In the genomic region with DNA sequence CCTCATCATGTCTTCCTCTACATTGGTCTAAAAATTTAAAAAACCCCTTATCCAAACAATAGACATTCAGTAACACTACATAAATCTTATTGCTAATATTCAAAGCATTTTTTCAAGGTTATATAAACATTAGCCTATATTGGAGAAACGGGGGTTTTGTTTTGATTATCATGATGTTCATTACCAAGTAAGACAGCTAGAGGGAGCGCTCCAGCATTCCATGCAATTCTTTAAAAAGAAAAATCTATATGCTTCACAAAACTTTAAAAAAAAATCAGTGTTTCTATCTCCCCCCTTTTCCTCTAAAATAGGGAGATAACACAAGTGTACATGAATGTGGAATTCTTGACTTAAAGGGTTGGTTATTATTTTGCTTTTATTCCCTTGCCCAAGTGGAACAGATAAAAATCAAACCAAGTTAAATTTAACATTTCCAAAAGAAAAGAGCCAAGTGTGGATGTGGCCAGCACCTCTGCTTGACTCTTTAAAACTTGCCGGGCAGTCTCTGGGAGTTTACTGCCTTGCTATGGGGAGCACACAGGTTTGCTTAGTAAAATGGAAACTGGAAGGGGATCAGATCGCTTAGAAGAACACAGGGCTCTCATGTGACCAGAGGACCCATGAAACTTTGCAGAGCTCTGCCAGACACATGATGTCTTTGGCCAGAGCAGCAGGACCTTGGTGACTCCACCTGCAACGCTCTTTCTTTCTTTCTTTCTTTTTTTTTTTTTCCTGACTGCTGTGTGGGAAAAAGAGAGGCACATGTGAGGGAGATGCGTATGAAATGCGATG, we compare ENCODE assay signal across 15 mouse cellular contexts.
A peak's percentile ranks its signal among the peaks of the same experiment; 100 is the strongest.
DNase-seq lines count a peak whose midpoint lies in the region; ATAC-seq and TF ChIP-seq lines count a peak whose summit lies in the region.
"Had no signal": no experiment of that assay in that cellular context is flagged by ENCODE, and none has a peak within 500 bp of the region (broad histone marks: within the 10 kb centered on the region; RNA-seq: fewer than 3 reads in every experiment).

No protein-coding gene starts in this region.

- no peak overlapping the region for H3K4me3 ChIP-seq in embryonic facial prominence, embryonic 11.5 days (ENCODE audit: low read depth, low read length)
- no peak overlapping the region for H3K4me3 ChIP-seq in embryonic facial prominence, embryonic 10.5 days
- no peak overlapping the region for H3K4me3 ChIP-seq in kidney, postnatal 0 days (replicated peaks; ENCODE audit: low read depth, low read length)
- H3K4me3 ChIP-seq: forebrain, embryonic 10.5 days; heart, embryonic 13.5 days; hindbrain, embryonic 13.5 days had no signal

- TF ChIP-seq CTCF in kidney, postnatal 0 days (IDR thresholded peaks at IDR 0.05; ENCODE audit: low read depth): peak; percentile 65

- no peak overlapping the region for H3K27ac ChIP-seq in embryonic facial prominence, embryonic 11.5 days (replicated peaks; ENCODE audit: low read depth, low read length)
- H3K27ac ChIP-seq in embryonic facial prominence, embryonic 10.5 days (replicated peaks): no peak overlapping the region
- no peak overlapping the region for H3K27ac ChIP-seq in kidney, postnatal 0 days
- H3K27ac ChIP-seq: forebrain, embryonic 10.5 days; heart, embryonic 13.5 days; hindbrain, embryonic 13.5 days had no signal

- intact Hi-C loops in left cerebral cortex, postnatal 4 days (cut with DNase I): loop anchor here (10.0 kb wide), 2 partner anchors 123 to 347 kb away; partner anchors contain the start of gene Twist1

- no peaks in the 10 kb centered on the region for H3K36me3 ChIP-seq in embryonic facial prominence, embryonic 11.5 days (replicated peaks; ENCODE audit: control insufficient read depth, insufficient read depth, low read depth, low read length)
- H3K36me3 ChIP-seq in embryonic facial prominence, embryonic 10.5 days (replicated peaks): no peaks in the 10 kb centered on the region
- H3K36me3 ChIP-seq in kidney, postnatal 0 days (ENCODE audit: insufficient read depth, low read length): no peaks in the 10 kb centered on the region
- H3K36me3 ChIP-seq: forebrain, embryonic 10.5 days; G1E; heart, embryonic 13.5 days; hindbrain, embryonic 13.5 days had no signal

- WGBS in embryonic facial prominence, embryonic 11.5 days: 61% methylated on average over 7 of the region's 7 CpGs
- WGBS in embryonic facial prominence, embryonic 10.5 days: 70% methylated on average over 7 of the region's 7 CpGs
- 62% methylated on average over 7 of the region's 7 CpGs for WGBS in kidney, postnatal 0 days

- peak; percentile 60 for DNase-seq in embryonic facial prominence, embryonic 11.5 days (ENCODE audit: low spot score)
- no peak for DNase-seq in embryonic facial prominence, embryonic 10.5 days (ENCODE audit: low spot score)
- peak; percentile 54 for DNase-seq in kidney, postnatal 0 days (ENCODE audit: low spot score)
- DNase-seq in kidney, adult 9 months: no peak
- peak; percentile 39 for DNase-seq in 3T3-L1 (ENCODE audit: low read depth, low spot score)
- DNase-seq in brain, adult 2 months (ENCODE audit: low read depth, low spot score): peak; percentile 29
- DNase-seq in urinary bladder, adult 18-20 months (ENCODE audit: low spot score in 2 of 2): no peak
- no peak for DNase-seq in left cerebral cortex, postnatal 4 days
- DNase-seq: B cell, adult 2 months; cerebellum, adult 11-12 months; gastrocnemius, postnatal 10 days had no signal

- no peaks in the 10 kb centered on the region for H3K27me3 ChIP-seq in embryonic facial prominence, embryonic 11.5 days (ENCODE audit: control insufficient read depth, insufficient read depth, low read length)
- H3K27me3 ChIP-seq in embryonic facial prominence, embryonic 10.5 days (replicated peaks; ENCODE audit: low read depth, poor library complexity, severe bottlenecking): no peaks in the 10 kb centered on the region
- H3K27me3 ChIP-seq in kidney, postnatal 0 days (ENCODE audit: insufficient read depth, low read length): no peaks in the 10 kb centered on the region
- H3K27me3 ChIP-seq: heart, embryonic 13.5 days; hindbrain, embryonic 13.5 days had no signal

- H3K4me2 ChIP-seq in embryonic facial prominence, embryonic 11.5 days (ENCODE audit: low read depth, low read length): no peak overlapping the region
- no peak overlapping the region for H3K4me2 ChIP-seq in kidney, postnatal 0 days (ENCODE audit: low read length)
- H3K4me2 ChIP-seq: heart, embryonic 13.5 days; hindbrain, embryonic 13.5 days had no signal

- ATAC-seq in embryonic facial prominence, embryonic 11.5 days (replicated peaks; ENCODE audit: insufficient number of reproducible peaks, low FRiP score, low TSS enrichment, low read depth): no peak
- ATAC-seq in kidney, postnatal 0 days (replicated peaks; ENCODE audit: low FRiP score, low read depth): no peak

- H3K4me1 ChIP-seq in embryonic facial prominence, embryonic 11.5 days (ENCODE audit: control insufficient read depth, insufficient read depth, low read length): no peaks in the 10 kb centered on the region
- no peaks in the 10 kb centered on the region for H3K4me1 ChIP-seq in embryonic facial prominence, embryonic 10.5 days
- no peaks in the 10 kb centered on the region for H3K4me1 ChIP-seq in kidney, postnatal 0 days (replicated peaks; ENCODE audit: insufficient read depth, low read length)
- H3K4me1 ChIP-seq: forebrain, embryonic 10.5 days; heart, embryonic 13.5 days; hindbrain, embryonic 13.5 days had no signal

- no peaks in the 10 kb centered on the region for H3K9me3 ChIP-seq in embryonic facial prominence, embryonic 11.5 days (replicated peaks; ENCODE audit: control insufficient read depth, low read length)
- H3K9me3 ChIP-seq in embryonic facial prominence, embryonic 10.5 days: no peaks in the 10 kb centered on the region
- no peaks in the 10 kb centered on the region for H3K9me3 ChIP-seq in kidney, postnatal 0 days (replicated peaks; ENCODE audit: low read length)
- H3K9me3 ChIP-seq: forebrain, embryonic 10.5 days; G1E; heart, embryonic 13.5 days; hindbrain, embryonic 13.5 days had no signal

- no peak overlapping the region for H3K9ac ChIP-seq in embryonic facial prominence, embryonic 11.5 days (replicated peaks; ENCODE audit: low read length)
- no peak overlapping the region for H3K9ac ChIP-seq in kidney, postnatal 0 days (ENCODE audit: low read depth, low read length)
- H3K9ac ChIP-seq: heart, embryonic 13.5 days; hindbrain, embryonic 13.5 days had no signal

Comparison
In these comparisons a context has a peak if more than half of its experiments do, and no peak if none do; other contexts are left out.
1. DNase-seq: peak in embryonic facial prominence, embryonic 11.5 days (single experiment), kidney, postnatal 0 days (single experiment), 3T3-L1 (single experiment) and brain, adult 2 months (single experiment); none in embryonic facial prominence, embryonic 10.5 days (single experiment), kidney, adult 9 months (single experiment), urinary bladder, adult 18-20 months (0 of 2) and left cerebral cortex, postnatal 4 days (single experiment).